Mouse (Mus musculus) stomach, postnatal 0 days (tissue): ENCODE data around the gene Ccdc84.

ENCODE experiments used
- CTCF ChIP-seq: IDR thresholded peaks from 2 replicates; pipeline ENCODE4 v1.5.1; 2016; ENCODE audit warnings: antibody characterized with exemption, low read depth, mild to moderate bottlenecking, moderate library complexity
- EP300 ChIP-seq: optimal IDR thresholded peaks from 2 replicates; pipeline ENCODE3; 2016; ENCODE audit warnings: antibody characterized with exemption

DNA sequence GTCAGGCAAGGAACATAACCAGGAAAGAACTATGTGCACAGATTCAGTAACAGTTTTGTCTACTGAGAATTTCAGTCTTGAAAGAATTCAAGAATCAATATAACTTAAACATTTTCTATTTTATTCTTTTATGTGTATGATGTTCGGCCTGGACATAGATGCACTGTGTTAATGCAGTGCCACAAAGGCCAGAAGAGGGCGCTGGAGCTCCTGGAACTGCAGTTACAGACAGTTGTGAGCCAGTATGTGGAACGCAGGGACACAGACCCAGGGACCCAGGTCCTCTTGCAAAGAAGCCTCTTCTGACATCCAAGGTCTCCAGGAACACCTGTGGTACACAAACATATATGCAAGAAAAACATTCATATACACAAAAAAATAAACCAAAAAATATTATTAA is 53.9 kb downstream of the Ccdc84 start:
- TF ChIP-seq EP300: no peak
- peak; percentile 57 for TF ChIP-seq CTCF
